Mouse (Mus musculus): Measurements from ENCODE around the gene Rrp8. TPM values are rescaled to one million over a fixed set of nuclear protein-coding genes. Genes with fewer than 3 reads are reported as not detected.

Gene Rrp8
- polyA plus RNA-seq (2015; fragmentation: Nextera tagmentation; extraction: Ambion mirVana) = 19.0 and 19.3 TPM in 2 replicates

DNA sequence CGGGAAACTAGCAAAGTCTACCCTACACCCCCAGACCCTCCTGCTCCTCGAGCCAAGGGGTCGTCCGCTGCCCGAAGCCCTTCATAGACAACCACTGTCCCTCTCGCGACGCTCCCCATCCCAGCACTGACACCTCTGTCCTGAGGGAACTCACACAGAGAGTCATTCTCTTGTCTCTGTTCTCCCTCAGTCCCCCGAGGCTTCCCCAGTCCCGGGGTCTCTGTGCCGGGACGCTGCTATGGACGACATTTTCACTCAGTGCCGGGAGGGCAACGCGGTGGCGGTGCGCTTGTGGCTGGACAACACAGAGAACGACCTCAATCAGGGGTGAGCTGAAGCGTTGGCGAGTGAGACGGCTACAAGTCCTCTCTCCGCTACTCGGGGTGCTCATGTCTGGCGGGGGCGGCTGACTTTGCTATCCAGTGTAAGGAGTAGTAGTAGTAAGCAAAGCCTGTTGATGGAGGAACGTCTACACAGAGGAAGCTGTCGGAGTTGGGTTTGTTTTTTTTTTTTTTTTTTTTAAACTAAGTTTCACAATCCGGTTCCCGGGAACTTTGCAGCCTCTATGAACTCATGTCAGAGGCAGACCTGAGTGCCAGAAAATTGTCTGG, at the start of gene Rrp8:
TSS of gene Rrp8 (minus strand) at position 475 of the 611 bp plus-strand sequence.
- ATAC-seq (no peak; the same call in 1 of the 2 replicates), DNase-seq (ENCODE audit: low spot score) (peak; percentile 78)
- no peaks in the 10 kb centered on the region for H3K9me3 ChIP-seq (ENCODE audit: low read length)
- peak within 1 kb of the TSS; percentile 97 for H3K27ac ChIP-seq (ENCODE audit: low read length)
- TF ChIP-seq CTCF (IDR thresholded peaks at IDR 0.05) = no peak
- TF ChIP-seq EP300 (IDR thresholded peaks at IDR 0.05) = no peak; the same call in 1 of the 2 replicates
- peaks cover 10% of the 10 kb centered on the region; the same call in 1 of the 2 replicates for H3K4me1 ChIP-seq (ENCODE audit: insufficient read depth, low read depth, low read length)
- H3K9ac ChIP-seq (replicated peaks; ENCODE audit: low read depth) = peak within 1 kb of the TSS; percentile 97
- peaks cover 46% of the 10 kb centered on the region for H3K36me3 ChIP-seq (ENCODE audit: insufficient read depth, low read length)
- H3K4me2 ChIP-seq (replicated peaks; ENCODE audit: low read depth, low read length) = peak within 1 kb of the TSS; percentile 87
- H3K27me3 ChIP-seq (replicated peaks; ENCODE audit: insufficient read depth, low read length) = no peaks in the 10 kb centered on the region
- H3K4me3 ChIP-seq (ENCODE audit: low read depth, low read length) = peak within 1 kb of the TSS; percentile 88
- under 1% methylated on average over 29 of the region's 30 CpGs for WGBS

DNA sequence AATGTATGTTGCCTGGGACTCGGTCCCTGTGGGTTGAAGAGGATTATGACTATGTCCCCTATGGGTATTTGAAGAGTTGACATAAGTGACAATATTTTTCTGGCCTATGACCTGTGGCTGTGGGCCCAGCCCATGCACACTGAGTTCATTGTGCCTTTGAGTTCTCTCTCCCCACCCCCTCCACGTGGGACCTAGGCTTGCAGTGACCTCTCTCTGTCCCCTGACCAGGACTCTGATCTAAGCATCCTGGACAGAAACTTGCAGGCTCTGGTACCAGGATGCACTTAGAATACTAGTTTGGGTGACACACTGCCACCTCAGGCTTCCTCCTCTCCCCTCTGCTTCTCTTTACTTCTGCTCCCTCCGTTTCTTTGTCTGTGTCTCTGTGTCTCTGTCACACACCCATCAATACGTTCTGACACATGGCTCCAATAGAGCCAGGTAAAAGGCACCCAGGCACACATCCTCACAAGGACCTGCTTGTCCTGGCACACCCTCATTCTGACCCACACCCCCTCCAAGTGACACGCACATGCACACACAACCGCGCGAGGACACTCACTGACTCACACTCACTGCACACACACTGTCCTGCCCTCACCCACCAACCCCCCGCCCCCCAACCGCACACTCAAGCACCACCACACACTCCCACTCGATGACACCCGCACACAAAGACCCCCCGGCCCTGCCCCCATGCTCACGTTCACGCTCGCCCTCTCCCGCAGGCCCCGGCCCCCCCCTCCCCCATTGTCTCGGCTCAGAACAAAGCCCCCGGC, 49.5 kb upstream of the Rrp8 start:
- WGBS = 4% methylated on average over 16 of the region's 20 CpGs
- H3K36me3 ChIP-seq (ENCODE audit: insufficient read depth, low read length) = no peaks in the 10 kb centered on the region
- ATAC-seq (peak; percentile 46), DNase-seq (ENCODE audit: low spot score) (peak; percentile 24)
- peak overlapping the region; percentile 74 for H3K27ac ChIP-seq (ENCODE audit: low read length)
- H3K9ac ChIP-seq (replicated peaks; ENCODE audit: low read depth) = peak overlapping the region; percentile 59
- peak overlapping the region; percentile 67 for H3K4me3 ChIP-seq (ENCODE audit: low read depth, low read length)
- TF ChIP-seq CTCF (IDR thresholded peaks at IDR 0.05) (no peak), EP300 (IDR thresholded peaks at IDR 0.05) (no peak)
- H3K27me3 ChIP-seq (replicated peaks; ENCODE audit: insufficient read depth, low read length) = no peaks in the 10 kb centered on the region
- no peaks in the 10 kb centered on the region for H3K9me3 ChIP-seq (ENCODE audit: low read length)
- H3K4me1 ChIP-seq (ENCODE audit: insufficient read depth, low read depth, low read length) = 0 out of 2 replicates have a peak, but pooled peaks cover 5% of the 10 kb centered on the region
- peak overlapping the region; percentile 76 for H3K4me2 ChIP-seq (replicated peaks; ENCODE audit: low read depth, low read length)

DNA sequence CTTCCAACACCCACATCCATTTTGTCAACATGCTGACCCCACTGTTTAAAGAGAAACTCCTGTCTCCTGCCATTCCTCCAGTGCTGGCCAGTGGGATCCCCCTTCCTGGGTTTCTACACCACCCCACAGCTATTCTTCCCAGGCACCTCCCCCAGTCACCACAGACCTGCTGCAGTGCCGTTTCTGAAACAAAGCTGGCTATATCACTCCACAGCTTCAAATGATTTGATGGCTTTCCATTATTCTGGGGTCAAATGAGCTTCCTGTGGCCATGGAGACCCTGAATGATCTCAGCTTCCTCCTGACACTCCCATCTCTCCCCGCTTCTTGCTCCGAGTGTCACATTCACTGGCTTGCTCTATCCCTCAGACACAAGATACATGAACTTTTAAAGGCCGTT, 47.4 kb upstream of the Rrp8 start:
- H3K4me2 ChIP-seq (replicated peaks; ENCODE audit: low read depth, low read length) = no peak overlapping the region
- no peaks in the 10 kb centered on the region for H3K36me3 ChIP-seq (ENCODE audit: insufficient read depth, low read length)
- TF ChIP-seq CTCF (IDR thresholded peaks at IDR 0.05) (no peak), EP300 (IDR thresholded peaks at IDR 0.05) (no peak)
- DNase-seq (ENCODE audit: low spot score) (peak; percentile 29), ATAC-seq (no peak)
- no peak overlapping the region for H3K4me3 ChIP-seq (ENCODE audit: low read depth, low read length)
- 0 out of 2 replicates have a peak overlapping the region, but pooled peaks have one; percentile 1 for H3K27ac ChIP-seq (ENCODE audit: low read length)
- 0 out of 2 replicates have a peak, but pooled peaks cover 5% of the 10 kb centered on the region for H3K4me1 ChIP-seq (ENCODE audit: insufficient read depth, low read depth, low read length)
- 33% methylated on average over 4 of the region's 4 CpGs for WGBS
- H3K9ac ChIP-seq (replicated peaks; ENCODE audit: low read depth) = no peak overlapping the region
- no peaks in the 10 kb centered on the region for H3K9me3 ChIP-seq (ENCODE audit: low read length)
- H3K27me3 ChIP-seq (replicated peaks; ENCODE audit: insufficient read depth, low read length) = no peaks in the 10 kb centered on the region

DNA sequence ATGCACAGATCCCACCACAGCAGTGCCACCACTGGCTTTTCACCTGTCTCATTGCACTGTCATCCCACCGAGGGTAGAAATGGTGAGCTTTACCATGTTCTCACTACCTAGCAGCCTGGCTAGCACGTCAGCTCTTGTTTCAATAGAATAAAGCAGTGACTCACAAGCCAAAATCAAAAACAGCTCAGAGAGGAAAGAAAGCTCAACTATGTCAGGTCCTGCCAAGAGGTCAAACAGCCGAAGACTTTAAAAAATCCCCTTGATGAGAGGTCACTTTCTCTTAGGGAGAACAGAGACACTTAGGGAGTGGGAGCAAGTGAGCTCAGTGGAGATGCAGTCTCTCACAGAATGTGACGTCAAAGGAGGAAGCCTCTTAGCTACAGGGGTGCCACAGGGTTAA, 46.7 kb upstream of the Rrp8 start:
- no peaks in the 10 kb centered on the region for H3K9me3 ChIP-seq (ENCODE audit: low read length)
- H3K4me2 ChIP-seq (replicated peaks; ENCODE audit: low read depth, low read length) = no peak overlapping the region
- no peak overlapping the region for H3K27ac ChIP-seq (ENCODE audit: low read length)
- DNase-seq (ENCODE audit: low spot score) = no peak
- H3K27me3 ChIP-seq (replicated peaks; ENCODE audit: insufficient read depth, low read length) = no peaks in the 10 kb centered on the region
- 53% methylated on average over 4 of the region's 4 CpGs for WGBS
- H3K36me3 ChIP-seq (ENCODE audit: insufficient read depth, low read length) = no peaks in the 10 kb centered on the region
- no peak overlapping the region for H3K9ac ChIP-seq (replicated peaks; ENCODE audit: low read depth)
- no peak for TF ChIP-seq EP300 (IDR thresholded peaks at IDR 0.05)
- TF ChIP-seq CTCF (IDR thresholded peaks at IDR 0.05) = no peak
- no peak for ATAC-seq
- 0 out of 2 replicates have a peak, but pooled peaks cover 5% of the 10 kb centered on the region for H3K4me1 ChIP-seq (ENCODE audit: insufficient read depth, low read depth, low read length)
- H3K4me3 ChIP-seq (ENCODE audit: low read depth, low read length) = no peak overlapping the region

DNA sequence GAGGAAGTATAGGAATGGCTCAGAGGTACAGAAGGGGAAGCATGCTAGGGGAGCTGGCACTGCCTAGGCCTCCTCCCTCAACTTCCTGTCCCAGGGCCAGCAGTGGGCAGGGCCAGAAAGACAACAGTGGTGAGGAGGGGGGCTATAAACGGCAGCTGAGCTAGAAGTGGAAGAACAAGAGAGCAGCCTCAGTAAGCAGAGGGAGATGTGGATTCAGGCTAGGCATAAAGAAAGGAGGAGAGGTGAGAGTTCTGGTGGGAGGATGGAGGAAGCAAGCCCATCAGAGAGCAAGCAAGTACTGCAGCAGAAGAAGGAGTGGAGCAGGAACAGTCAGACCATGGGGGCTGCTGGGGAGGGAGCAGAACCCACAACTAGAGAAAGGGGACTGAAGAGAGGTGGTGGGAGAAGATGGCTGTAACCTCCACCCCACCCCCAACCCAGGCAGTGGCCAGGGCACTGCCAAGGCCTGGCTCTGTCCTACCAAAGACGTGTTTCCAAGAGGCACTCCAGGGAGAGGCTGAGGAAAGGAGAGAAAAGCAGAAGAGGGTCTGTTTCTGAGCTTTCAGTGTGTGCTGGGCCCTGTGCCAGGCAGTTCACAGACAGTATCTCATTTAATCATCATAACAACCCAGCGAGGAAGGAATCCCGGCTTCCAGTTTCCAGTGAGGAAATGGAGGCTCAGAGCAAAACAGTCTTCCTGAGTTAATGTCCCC, 41.5 kb upstream of the Rrp8 start:
- peak overlapping the region; percentile 47 for H3K27ac ChIP-seq (ENCODE audit: low read length)
- no peak overlapping the region for H3K9ac ChIP-seq (replicated peaks; ENCODE audit: low read depth)
- no peaks in the 10 kb centered on the region for H3K36me3 ChIP-seq (ENCODE audit: insufficient read depth, low read length)
- no peaks in the 10 kb centered on the region for H3K9me3 ChIP-seq (ENCODE audit: low read length)
- 7% methylated on average over 4 of the region's 4 CpGs for WGBS
- DNase-seq (ENCODE audit: low spot score) = peak; percentile 81
- no peaks in the 10 kb centered on the region for H3K27me3 ChIP-seq (replicated peaks; ENCODE audit: insufficient read depth, low read length)
- peak; percentile 85 for ATAC-seq
- peak overlapping the region; percentile 37 for H3K4me2 ChIP-seq (replicated peaks; ENCODE audit: low read depth, low read length)
- peaks cover 10% of the 10 kb centered on the region; the same call in 1 of the 2 replicates for H3K4me1 ChIP-seq (ENCODE audit: insufficient read depth, low read depth, low read length)
- no peak overlapping the region for H3K4me3 ChIP-seq (ENCODE audit: low read depth, low read length)
- TF ChIP-seq CTCF (IDR thresholded peaks at IDR 0.05) (no peak), EP300 (IDR thresholded peaks at IDR 0.05) (no peak)
